Mouse (Mus musculus): ENCODE measurements around the gene Stoml1.

- TF ChIP-seq CHD2 (IDR thresholded peaks at IDR 0.05; ENCODE audit: low read depth, low read length) = no peak
- TF ChIP-seq ZC3H11A (IDR thresholded peaks at IDR 0.05; ENCODE audit: borderline replicate concordance, low read depth, low read length) = no peak
- TF ChIP-seq ZNF384 (IDR thresholded peaks at IDR 0.05; ENCODE audit: low read depth, low read length) = no peak
- no peak for TF ChIP-seq MAFK (IDR thresholded peaks at IDR 0.05; ENCODE audit: insufficient read depth, low read depth, low read length)
- TF ChIP-seq HCFC1 (IDR thresholded peaks at IDR 0.05; ENCODE audit: borderline replicate concordance, insufficient read depth, low read length) = no peak; the same call in 1 of the 2 replicates
Measured at GRCm38 (mm10) chr9:58249592-58250192, 3.3 kb upstream of the Stoml1 start, which contains the start of gene Pml.

Measured in ES-E14 (cell line).